Mouse (Mus musculus): ENCODE measurements around the gene Gpr132. TPM values are rescaled to one million over a fixed set of nuclear protein-coding genes. Genes with fewer than 3 reads are reported as not detected.

Gene Gpr132
- polyA plus RNA-seq, 1 experiment, result 0.01 TPM

- H3K36me3 ChIP-seq (ENCODE audit: control insufficient read depth), result no peaks in the 10 kb centered on the region
- TF ChIP-seq TAL1 (IDR thresholded peaks at IDR 0.05; ENCODE audit: low read length) (no peak), GATA1 (IDR thresholded peaks at IDR 0.05; ENCODE audit: low read length) (no peak)
- H3K4me3 ChIP-seq (replicated peaks), result no peak overlapping the region
- no peaks in the 10 kb centered on the region; the same call in 1 of the 2 replicates for H3K4me1 ChIP-seq (ENCODE audit: control insufficient read depth)
- H3K27me3 ChIP-seq (ENCODE audit: control insufficient read depth), result no peaks in the 10 kb centered on the region
- H3K9me3 ChIP-seq (ENCODE audit: control insufficient read depth, low read length), result no peaks in the 10 kb centered on the region
These were observed 7.3 kb downstream of the Gpr132 start for GRCm38 (mm10) chr12:112860765-112861164.

- Histone ChIP-seq H3K4me3 (replicated peaks) (no peak overlapping the region), H3K9me3 (ENCODE audit: control insufficient read depth, low read length) (no peaks in the 10 kb centered on the region), H3K4me1 (ENCODE audit: control insufficient read depth) (no peaks in the 10 kb centered on the region), H3K36me3 (ENCODE audit: control insufficient read depth) (no peaks in the 10 kb centered on the region), H3K27me3 (ENCODE audit: control insufficient read depth) (no peaks in the 10 kb centered on the region)
- TF ChIP-seq TAL1 (IDR thresholded peaks at IDR 0.05; ENCODE audit: low read length) (no peak), GATA1 (IDR thresholded peaks at IDR 0.05; ENCODE audit: low read length) (no peak)
These were observed 8.1 kb downstream of the Gpr132 start for GRCm38 (mm10) chr12:112859930-112860329.

GRCm38 (mm10) chr12:112858581-112859336, 9.3 kb downstream of the Gpr132 start:
- H3K27me3 ChIP-seq (ENCODE audit: control insufficient read depth), result no peaks in the 10 kb centered on the region
- no peaks in the 10 kb centered on the region for H3K36me3 ChIP-seq (ENCODE audit: control insufficient read depth)
- no peaks in the 10 kb centered on the region for H3K9me3 ChIP-seq (ENCODE audit: control insufficient read depth, low read length)
- no peaks in the 10 kb centered on the region for H3K4me1 ChIP-seq (ENCODE audit: control insufficient read depth)
- no peak overlapping the region for H3K4me3 ChIP-seq (replicated peaks)
- TF ChIP-seq GATA1 (IDR thresholded peaks at IDR 0.05; ENCODE audit: low read length) (no peak), TAL1 (IDR thresholded peaks at IDR 0.05; ENCODE audit: low read length) (no peak)

GRCm38 (mm10) chr12:112857021-112857925, 10.8 kb downstream of the Gpr132 start:
- no peak for TF ChIP-seq GATA1 (IDR thresholded peaks at IDR 0.05; ENCODE audit: low read length)
- no peak for TF ChIP-seq TAL1 (IDR thresholded peaks at IDR 0.05; ENCODE audit: low read length)
- H3K4me3 ChIP-seq (replicated peaks), result no peak overlapping the region
- peaks cover 4% of the 10 kb centered on the region; the same call in 1 of the 2 replicates for H3K4me1 ChIP-seq (ENCODE audit: control insufficient read depth)
- H3K9me3 ChIP-seq (ENCODE audit: control insufficient read depth, low read length), result no peaks in the 10 kb centered on the region
- H3K36me3 ChIP-seq (ENCODE audit: control insufficient read depth), result no peaks in the 10 kb centered on the region
- no peaks in the 10 kb centered on the region for H3K27me3 ChIP-seq (ENCODE audit: control insufficient read depth)

GRCm38 (mm10) chr12:112856338-112856737, 11.7 kb downstream of the Gpr132 start:
- Histone ChIP-seq H3K4me3 (replicated peaks) (no peak overlapping the region), H3K9me3 (ENCODE audit: control insufficient read depth, low read length) (no peaks in the 10 kb centered on the region), H3K36me3 (ENCODE audit: control insufficient read depth) (no peaks in the 10 kb centered on the region), H3K4me1 (ENCODE audit: control insufficient read depth) (peaks cover 4% of the 10 kb centered on the region; the same call in 1 of the 2 replicates), H3K27me3 (ENCODE audit: control insufficient read depth) (no peaks in the 10 kb centered on the region)
- TF ChIP-seq TAL1 (IDR thresholded peaks at IDR 0.05; ENCODE audit: low read length) (no peak), GATA1 (IDR thresholded peaks at IDR 0.05; ENCODE audit: low read length) (no peak)

- H3K4me3 ChIP-seq (replicated peaks), result no peak overlapping the region
- no peaks in the 10 kb centered on the region for H3K27me3 ChIP-seq (ENCODE audit: control insufficient read depth)
- no peaks in the 10 kb centered on the region for H3K36me3 ChIP-seq (ENCODE audit: control insufficient read depth)
- H3K9me3 ChIP-seq (ENCODE audit: control insufficient read depth, low read length), result no peaks in the 10 kb centered on the region
- TF ChIP-seq TAL1 (IDR thresholded peaks at IDR 0.05; ENCODE audit: low read length), result no peak
- peaks cover 4% of the 10 kb centered on the region; the same call in 1 of the 2 replicates for H3K4me1 ChIP-seq (ENCODE audit: control insufficient read depth)
These were observed 13.3 kb downstream of the Gpr132 start for GRCm38 (mm10) chr12:112854610-112855333.

GRCm38 (mm10) chr12:112853050-112853729, 14.8 kb downstream of the Gpr132 start:
- Histone ChIP-seq H3K27me3 (ENCODE audit: control insufficient read depth) (no peaks in the 10 kb centered on the region), H3K9me3 (ENCODE audit: control insufficient read depth, low read length) (no peaks in the 10 kb centered on the region), H3K36me3 (ENCODE audit: control insufficient read depth) (no peaks in the 10 kb centered on the region), H3K4me1 (ENCODE audit: control insufficient read depth) (peaks cover 4% of the 10 kb centered on the region; the same call in 1 of the 2 replicates), H3K4me3 (replicated peaks) (no peak overlapping the region)
- no peak for TF ChIP-seq TAL1 (IDR thresholded peaks at IDR 0.05; ENCODE audit: low read length)
- TF ChIP-seq GATA1 (IDR thresholded peaks at IDR 0.05; ENCODE audit: low read length), result no peak

- TF ChIP-seq GATA1 (IDR thresholded peaks at IDR 0.05; ENCODE audit: low read length) (no peak), TAL1 (IDR thresholded peaks at IDR 0.05; ENCODE audit: low read length) (no peak)
- Histone ChIP-seq H3K9me3 (ENCODE audit: control insufficient read depth, low read length) (no peaks in the 10 kb centered on the region), H3K4me3 (replicated peaks) (no peak overlapping the region), H3K36me3 (ENCODE audit: control insufficient read depth) (no peaks in the 10 kb centered on the region), H3K4me1 (ENCODE audit: control insufficient read depth) (peaks cover 4% of the 10 kb centered on the region; the same call in 1 of the 2 replicates), H3K27me3 (ENCODE audit: control insufficient read depth) (no peaks in the 10 kb centered on the region)
These were observed 16.9 kb downstream of the Gpr132 start for GRCm38 (mm10) chr12:112851116-112851515.
